Mouse (Mus musculus): ENCODE results near the gene Myh9.

The Myh9 gene

GRCm38 (mm10) chr15:77784039-77784824 lies 57.7 kb downstream of the Myh9 start:
- DNase-seq, result no peak

- DNase-seq, result peak; percentile 79
These were observed 59.4 kb downstream of the Myh9 start for GRCm38 (mm10) chr15:77782449-77783014.

- peak; percentile 83 for DNase-seq
These were observed 66.6 kb downstream of the Myh9 start for GRCm38 (mm10) chr15:77775186-77775963.

GRCm38 (mm10) chr15:77774303-77774702 lies 67.7 kb downstream of the Myh9 start:
- no peak for DNase-seq

- DNase-seq, result no peak
These were observed 68.7 kb downstream of the Myh9 start for GRCm38 (mm10) chr15:77773099-77773915.

- DNase-seq, result no peak
These were observed 71.0 kb downstream of the Myh9 start for GRCm38 (mm10) chr15:77770942-77771341.

- DNase-seq, result no peak
These were observed 71.6 kb downstream of the Myh9 start for GRCm38 (mm10) chr15:77770341-77770740.

- no peak for DNase-seq
These were observed 75.0 kb downstream of the Myh9 start for GRCm38 (mm10) chr15:77766981-77767380.

GRCm38 (mm10) chr15:77765484-77766093 lies 76.4 kb downstream of the Myh9 start:
- DNase-seq, result no peak

GRCm38 (mm10) chr15:77764391-77765006 lies 77.5 kb downstream of the Myh9 start:
- DNase-seq, result peak; percentile 84

- no peak for DNase-seq
These were observed 78.3 kb downstream of the Myh9 start for GRCm38 (mm10) chr15:77763702-77764101.

- DNase-seq, result no peak
These were observed 78.9 kb downstream of the Myh9 start for GRCm38 (mm10) chr15:77763050-77763449.

GRCm38 (mm10) chr15:77761561-77762380 lies 80.2 kb downstream of the Myh9 start:
- DNase-seq, result peak; percentile 44

GRCm38 (mm10) chr15:77761083-77761482 lies 80.9 kb downstream of the Myh9 start:
- DNase-seq, result no peak

GRCm38 (mm10) chr15:77760037-77760436 lies 81.9 kb downstream of the Myh9 start:
- DNase-seq, result no peak

- DNase-seq, result no peak
These were observed 84.3 kb downstream of the Myh9 start for GRCm38 (mm10) chr15:77757586-77758226.

GRCm38 (mm10) chr15:77756848-77757247 lies 85.1 kb downstream of the Myh9 start, which contains the start of gene Apol8:
Gene Apol8 (minus strand): TSS chr15:77757003.
- peak; percentile 65 for DNase-seq

GRCm38 (mm10) chr15:77756081-77756480 lies 85.9 kb downstream of the Myh9 start:
- no peak for DNase-seq

- no peak for DNase-seq
These were observed 86.8 kb downstream of the Myh9 start for GRCm38 (mm10) chr15:77755132-77755531.

- DNase-seq, result no peak
These were observed 89.5 kb downstream of the Myh9 start for GRCm38 (mm10) chr15:77752443-77752842.
